ENCODE assay signal across 9 mouse cellular contexts in the genomic region with DNA sequence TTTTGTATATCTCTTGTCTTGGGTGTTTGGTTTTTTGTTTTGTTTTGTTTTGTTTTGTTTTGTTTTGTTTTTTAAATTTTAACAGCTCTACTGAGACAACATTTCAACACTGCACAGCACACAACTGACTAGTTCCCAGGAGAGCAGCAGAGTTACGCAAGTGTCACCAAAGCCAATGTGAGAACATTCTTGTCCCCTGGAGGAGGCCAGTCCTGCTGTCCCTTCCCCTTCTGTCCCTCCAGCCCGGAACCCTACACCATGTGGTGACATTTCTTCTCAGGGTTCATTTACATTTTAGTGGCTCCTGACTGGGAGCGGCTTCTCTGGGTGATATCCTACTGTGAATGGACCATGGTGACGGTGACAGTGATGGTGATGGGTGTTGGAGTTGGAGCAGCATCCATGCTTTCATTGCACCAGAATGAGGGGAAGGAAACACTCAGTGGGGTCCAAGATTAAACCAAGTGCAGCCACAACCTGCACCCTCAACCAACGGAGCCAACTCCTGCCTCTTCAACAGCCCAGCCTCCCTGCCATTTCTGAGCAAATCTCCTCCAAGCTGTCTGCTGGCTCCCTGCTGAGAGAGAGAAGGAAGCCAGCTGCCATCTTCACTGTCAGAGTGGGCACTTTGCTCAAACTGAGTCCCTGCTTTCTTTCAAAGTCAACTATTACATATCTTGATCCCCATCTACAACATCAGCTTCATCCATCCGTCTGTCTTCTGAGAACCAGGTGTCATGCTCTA. TPM values are rescaled to one million over a fixed set of nuclear protein-coding genes. Genes with fewer than 3 reads are reported as not detected.
DNase-seq lines count a peak whose midpoint lies in the region; ATAC-seq lines count a peak whose summit lies in the region.
"Had no signal": no experiment of that assay in that cellular context is flagged by ENCODE, and none has a peak within 500 bp of the region (broad histone marks: within the 10 kb centered on the region; RNA-seq: fewer than 3 reads in every experiment).

No protein-coding gene starts in this region.

- no peaks in the 10 kb centered on the region for H3K9me3 ChIP-seq in hindbrain, embryonic 10.5 days
- H3K9me3 ChIP-seq in hindbrain, embryonic 11.5 days (ENCODE audit: control insufficient read depth, low read length), result no peaks in the 10 kb centered on the region
- H3K9me3 ChIP-seq in heart, embryonic 13.5 days, result no peaks in the 10 kb centered on the region

- WGBS in hindbrain, embryonic 10.5 days, result 37% methylated on average over 6 of the region's 6 CpGs
- 45% methylated on average over 6 of the region's 6 CpGs for WGBS in hindbrain, embryonic 11.5 days
- 48% methylated on average over 6 of the region's 6 CpGs for WGBS in heart, embryonic 13.5 days
- 34% methylated on average over 6 of the region's 6 CpGs for WGBS in macrophage (ENCODE audit: missing documents)

- H3K9ac ChIP-seq in hindbrain, embryonic 11.5 days (ENCODE audit: low read depth, low read length), result no peak overlapping the region
- H3K9ac ChIP-seq in heart, embryonic 13.5 days, result peak overlapping the region; percentile 50
- H3K9ac ChIP-seq: liver, embryonic 14.5 days had no signal

- H3K4me2 ChIP-seq in hindbrain, embryonic 11.5 days (replicated peaks; ENCODE audit: low read depth, low read length), result no peak overlapping the region
- H3K4me2 ChIP-seq in heart, embryonic 13.5 days, result peak overlapping the region; percentile 30

- no peak for DNase-seq in hindbrain, embryonic 10.5 days (ENCODE audit: low spot score)
- DNase-seq in hindbrain, embryonic 11.5 days (ENCODE audit: low spot score), result no peak
- DNase-seq in urinary bladder, postnatal 14 days (ENCODE audit: low spot score), result no peak
- DNase-seq in thymus, postnatal 0 days (ENCODE audit: low spot score), result no peak
- no peak for DNase-seq in kidney, postnatal 4 days

- no peaks in the 10 kb centered on the region for H3K36me3 ChIP-seq in hindbrain, embryonic 10.5 days
- H3K36me3 ChIP-seq in hindbrain, embryonic 11.5 days (ENCODE audit: control insufficient read depth, insufficient read depth, low read length), result no peaks in the 10 kb centered on the region
- no peaks in the 10 kb centered on the region for H3K36me3 ChIP-seq in heart, embryonic 13.5 days
- no peaks in the 10 kb centered on the region for H3K36me3 ChIP-seq in macrophage (ENCODE audit: inconsistent target)

- no peaks in the 10 kb centered on the region for H3K27me3 ChIP-seq in hindbrain, embryonic 10.5 days (ENCODE audit: insufficient read depth, poor library complexity, severe bottlenecking)
- no peaks in the 10 kb centered on the region for H3K27me3 ChIP-seq in hindbrain, embryonic 11.5 days (ENCODE audit: control insufficient read depth, insufficient read depth, low read length)
- no peaks in the 10 kb centered on the region for H3K27me3 ChIP-seq in heart, embryonic 13.5 days (replicated peaks)

- no peak overlapping the region for H3K4me3 ChIP-seq in hindbrain, embryonic 10.5 days
- H3K4me3 ChIP-seq in hindbrain, embryonic 11.5 days (ENCODE audit: low read depth, low read length), result no peak overlapping the region
- no peak overlapping the region for H3K4me3 ChIP-seq in brown adipose tissue, adult 24 weeks (ENCODE audit: insufficient read depth, low read depth, low read length)
- H3K4me3 ChIP-seq in heart, embryonic 13.5 days, result no peak overlapping the region
- no peak overlapping the region for H3K4me3 ChIP-seq in macrophage (ENCODE audit: inconsistent target)

- peaks cover 70% of the 10 kb centered on the region for H3K4me1 ChIP-seq in hindbrain, embryonic 10.5 days (replicated peaks)
- peaks cover 10% of the 10 kb centered on the region for H3K4me1 ChIP-seq in hindbrain, embryonic 11.5 days (replicated peaks; ENCODE audit: control insufficient read depth, insufficient read depth, low read length)
- peaks cover 31% of the 10 kb centered on the region for H3K4me1 ChIP-seq in brown adipose tissue, adult 24 weeks (ENCODE audit: control insufficient read depth, insufficient read depth, insufficient read length, low read length)
- H3K4me1 ChIP-seq in heart, embryonic 13.5 days, result peaks cover 75% of the 10 kb centered on the region

- ATAC-seq in hindbrain, embryonic 11.5 days (ENCODE audit: low FRiP score), result no peak
- ATAC-seq in heart, embryonic 13.5 days (ENCODE audit: extremely low read depth, insufficient number of reproducible peaks, low FRiP score, low TSS enrichment), result no peak

- peak overlapping the region; percentile 75; the same call in 1 of the 2 replicates for H3K27ac ChIP-seq in hindbrain, embryonic 10.5 days
- no peak overlapping the region; the same call in 1 of the 2 replicates for H3K27ac ChIP-seq in hindbrain, embryonic 11.5 days (ENCODE audit: low read depth, low read length)
- peak overlapping the region; percentile 19 for H3K27ac ChIP-seq in brown adipose tissue, adult 24 weeks (replicated peaks; ENCODE audit: low read depth, low read length)
- H3K27ac ChIP-seq in heart, embryonic 13.5 days (replicated peaks), result peak overlapping the region; percentile 91
- H3K27ac ChIP-seq in macrophage, result peak overlapping the region; percentile 79
- H3K27ac ChIP-seq: liver, embryonic 14.5 days had no signal

- H3K79me2 ChIP-seq in macrophage (ENCODE audit: inconsistent target), result peaks cover 95% of the 10 kb centered on the region

RNA-seq across cellular contexts. Expression of a gene that starts 32.3 kb away (rescaled TPM):
- 28.8 and 31.8 TPM in 2 replicates for polyA plus RNA-seq in hindbrain, embryonic 10.5 days (2016; fragmentation: Nextera tagmentation; extraction: Ambion mirVana)
- polyA plus RNA-seq in hindbrain, embryonic 11.5 days (2014; fragmentation: Nextera tagmentation; extraction: Ambion mirVana), result 19.4 and 24.3 TPM in 2 replicates
- polyA plus RNA-seq in brown adipose tissue, adult 24 weeks (2012; ENCODE audit: insufficient read depth, insufficient read length, missing spikeins), result 9.7 and 13.9 TPM in 2 replicates
- 23.4 and 24.4 TPM in 2 replicates for polyA plus RNA-seq in heart, embryonic 13.5 days (2015; fragmentation: Nextera tagmentation; extraction: Ambion mirVana)
- total RNA-seq in macrophage (2018; cell fraction: chromatin; rRNA removed), result 100 to 1,000 TPM in 19 of 26 experiments, 10 to 100 TPM in 7; 24.5 to 267 (median 142) TPM
- 100 to 1,000 TPM in 7 of 26 experiments, 10 to 100 TPM in 19; 56.4 to 109 (median 82.5) TPM for total RNA-seq in macrophage (2018; cell fraction: cytosol; rRNA removed)
- 100 to 1,000 TPM in 12 of 26 experiments, 10 to 100 TPM in 14; 30.1 to 198 (median 99.8) TPM for total RNA-seq in macrophage (2018; cell fraction: nucleus; rRNA removed)
- polyA plus RNA-seq in macrophage (2018), result 72.6 to 95.1 TPM (median 88.3 TPM) in 3 replicates
- polyA plus RNA-seq in thymus, postnatal 0 days (2015; fragmentation: Nextera tagmentation; extraction: Ambion mirVana), result 24.2 TPM in 2 replicates
